Mouse (Mus musculus) monocyte, adult 2 months (primary cell): ENCODE results near the gene Acad11.

Experiments used
- DNase-seq, 2 experiments: peaks; one replicate each; pipeline ENCODE4 v3.0.0; 2022; ENCODE audit warnings: low spot score in 2 of 2, low read depth in 1 of 2

Acad11 gene

GRCm38 (mm10) chr9:104063244-104063961, at the start of gene Acad11:
Acad11 (plus strand) TSS chr9:104063377.
- peak; percentile 65 to 83 for DNase-seq

GRCm38 (mm10) chr9:104014526-104014925, 48.7 kb upstream of the Acad11 start:
- no peak for DNase-seq

- DNase-seq, result no peak
These were observed 42.2 kb upstream of the Acad11 start for GRCm38 (mm10) chr9:104021026-104021425.

- no peak for DNase-seq
These were observed 36.0 kb upstream of the Acad11 start for GRCm38 (mm10) chr9:104027186-104027585.

- DNase-seq, result no peak
These were observed 33.3 kb upstream of the Acad11 start for GRCm38 (mm10) chr9:104029861-104030260.

GRCm38 (mm10) chr9:104034231-104034630, 28.9 kb upstream of the Acad11 start:
- no peak for DNase-seq

- DNase-seq, result no peak
These were observed 28.5 kb upstream of the Acad11 start for GRCm38 (mm10) chr9:104034718-104035117.

GRCm38 (mm10) chr9:104035261-104036015, 27.7 kb upstream of the Acad11 start:
- peak; percentile 22 to 50 for DNase-seq

- DNase-seq, result no peak
These were observed 24.9 kb upstream of the Acad11 start for GRCm38 (mm10) chr9:104038266-104038665.

- DNase-seq, result no peak
These were observed 24.0 kb upstream of the Acad11 start for GRCm38 (mm10) chr9:104039031-104039695.

GRCm38 (mm10) chr9:104039742-104040141, 23.4 kb upstream of the Acad11 start:
- no peak for DNase-seq

- no peak for DNase-seq
These were observed 22.8 kb upstream of the Acad11 start, which contains the start of gene Gm28305 for GRCm38 (mm10) chr9:104040362-104040761. Gm28305 (plus strand) TSS chr9:104040662.

- DNase-seq, result no peak
These were observed 19.5 kb upstream of the Acad11 start for GRCm38 (mm10) chr9:104043676-104044075.

- no peak for DNase-seq
These were observed 12.1 kb upstream of the Acad11 start for GRCm38 (mm10) chr9:104051028-104051427.

GRCm38 (mm10) chr9:104062430-104063243, 540 bp upstream of the Acad11 start, which contains the start of gene Uba5:
Uba5 (minus strand) TSS chr9:104063134.
- peak in 1 of 2 experiments; percentile 9 for DNase-seq

GRCm38 (mm10) chr9:104064571-104064970, 1.4 kb downstream of the Acad11 start:
- DNase-seq, result no peak

- DNase-seq, result no peak
These were observed 7.1 kb downstream of the Acad11 start for GRCm38 (mm10) chr9:104070241-104070640.

GRCm38 (mm10) chr9:104070863-104071604, 7.9 kb downstream of the Acad11 start:
- DNase-seq, result no peak

- no peak for DNase-seq
These were observed 12.6 kb downstream of the Acad11 start for GRCm38 (mm10) chr9:104075808-104076207.

GRCm38 (mm10) chr9:104078780-104079179, 15.6 kb downstream of the Acad11 start:
- DNase-seq, result no peak
